Comparison of ENCODE assay signal across 18 mouse cellular contexts in genomic region chr9:34961171-34961570, GRCm38 (mm10).
"Had no signal": no experiment of that assay in that cellular context is flagged by ENCODE, and none has a peak within 500 bp of the region (broad histone marks: within the 10 kb centered on the region; RNA-seq: fewer than 3 reads in every experiment).

No protein-coding gene starts in this region.

- H3K27ac ChIP-seq: layer of hippocampus, adult 2 months; limb, embryonic 12.5 days; liver, embryonic 13.5 days; lung, embryonic 15.5 days; macrophage; midbrain, embryonic 12.5 days; neural tube, embryonic 12.5 days; stomach, embryonic 15.5 days had no signal

- H3K36me3 ChIP-seq: limb, embryonic 12.5 days; liver, embryonic 13.5 days; lung, embryonic 15.5 days; midbrain, embryonic 12.5 days; neural tube, embryonic 12.5 days; stomach, embryonic 15.5 days had no signal

- ATAC-seq: liver, postnatal 0 days had no signal

- H3K4me1 ChIP-seq: lung, embryonic 15.5 days; megakaryocyte, embryonic 14.5 days; stomach, embryonic 15.5 days had no signal

- H3K9me3 ChIP-seq: limb, embryonic 12.5 days; liver, embryonic 13.5 days; lung, embryonic 15.5 days; megakaryocyte, embryonic 14.5 days; midbrain, embryonic 12.5 days; neural tube, embryonic 12.5 days; stomach, embryonic 15.5 days had no signal

- DNase-seq: kidney, adult 9 months; kidney, postnatal 10 days; liver; liver, embryonic 13.5 days; liver, postnatal 0 days; lung, postnatal 14 days; right cerebral cortex, postnatal 14 days; thymus, adult 2 months; thymus, postnatal 25 days had no signal

- H3K9ac ChIP-seq: limb, embryonic 12.5 days; liver, embryonic 13.5 days; liver, postnatal 0 days; lung, embryonic 15.5 days; midbrain, embryonic 12.5 days; neural tube, embryonic 12.5 days; stomach, embryonic 15.5 days had no signal

- H3K27me3 ChIP-seq: limb, embryonic 12.5 days; liver, embryonic 13.5 days; midbrain, embryonic 12.5 days; neural tube, embryonic 12.5 days had no signal

- H3K4me3 ChIP-seq: layer of hippocampus, adult 2 months; limb, embryonic 12.5 days; liver, embryonic 13.5 days; megakaryocyte, embryonic 14.5 days; midbrain, embryonic 12.5 days; myocyte; neural tube, embryonic 12.5 days; stomach, embryonic 15.5 days had no signal

- H3K4me2 ChIP-seq: limb, embryonic 12.5 days; liver, embryonic 13.5 days; lung, embryonic 15.5 days; midbrain, embryonic 12.5 days; neural tube, embryonic 12.5 days; stomach, embryonic 15.5 days had no signal
